Comparison of ENCODE assay signal across 19 mouse cellular contexts in the genomic region with DNA sequence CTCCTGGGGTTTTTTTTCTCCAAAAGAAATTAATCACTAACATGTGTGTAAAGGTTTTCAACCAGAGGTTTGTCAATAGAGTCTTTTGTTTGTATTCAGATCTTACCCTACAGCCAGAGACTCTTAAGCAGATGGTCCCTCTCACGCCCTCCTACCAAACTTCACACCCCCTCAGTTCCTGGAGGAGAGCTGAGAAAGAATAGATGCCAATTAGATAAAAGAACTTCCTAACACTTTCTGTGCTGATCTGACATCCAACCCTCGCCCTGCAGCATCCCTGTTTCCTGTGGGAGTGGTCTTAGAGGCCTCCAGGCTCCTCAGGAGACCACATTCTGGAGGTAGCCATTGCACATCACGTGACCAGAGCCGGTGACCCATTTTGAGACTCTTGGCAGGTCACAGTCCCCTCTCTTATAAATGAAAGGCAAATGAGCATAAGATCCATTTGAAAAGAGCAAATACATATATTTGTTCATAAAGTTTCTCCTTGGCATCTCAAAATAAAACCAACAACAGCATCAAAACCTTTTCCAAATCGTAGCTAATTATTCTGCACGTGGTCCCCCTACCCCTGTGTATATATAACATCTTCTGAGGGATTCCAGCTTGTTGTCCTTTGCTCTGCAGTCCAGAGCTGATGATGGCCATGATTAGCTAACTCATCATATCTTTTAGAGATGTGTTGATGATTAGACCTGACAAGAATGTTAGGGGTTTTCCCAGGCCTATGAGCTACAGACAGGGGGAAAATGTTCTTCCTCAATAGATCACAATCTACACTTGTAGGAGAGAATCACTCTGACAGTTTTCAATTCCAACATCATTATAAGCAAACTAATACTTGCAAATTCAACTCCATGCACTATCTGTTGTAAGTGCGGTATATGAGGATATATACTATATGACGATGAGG. TPM values are rescaled to one million over a fixed set of nuclear protein-coding genes. Genes with fewer than 3 reads are reported as not detected.
DNase-seq lines count a peak whose midpoint lies in the region; ATAC-seq and TF ChIP-seq lines count a peak whose summit lies in the region.
"Had no signal": no experiment of that assay in that cellular context is flagged by ENCODE, and none has a peak within 500 bp of the region (broad histone marks: within the 10 kb centered on the region; RNA-seq: fewer than 3 reads in every experiment).

No protein-coding gene starts in this region.

- H3K27ac ChIP-seq in kidney, embryonic 15.5 days, result peak overlapping the region; percentile 72
- H3K27ac ChIP-seq in hindbrain, embryonic 11.5 days (ENCODE audit: low read depth, low read length), result no peak overlapping the region
- H3K27ac ChIP-seq: hindbrain, embryonic 15.5 days; layer of hippocampus, adult 2 months had no signal

- H3K4me1 ChIP-seq in kidney, embryonic 15.5 days, result peaks cover 43% of the 10 kb centered on the region
- H3K4me1 ChIP-seq in hindbrain, embryonic 11.5 days (replicated peaks; ENCODE audit: control insufficient read depth, insufficient read depth, low read length), result no peaks in the 10 kb centered on the region

- WGBS in kidney, embryonic 15.5 days, result 64% methylated on average over 8 of the region's 8 CpGs
- 71% methylated on average over 8 of the region's 8 CpGs for WGBS in hindbrain, embryonic 11.5 days

- H3K4me2 ChIP-seq in kidney, embryonic 15.5 days, result no peak overlapping the region
- no peak overlapping the region for H3K4me2 ChIP-seq in hindbrain, embryonic 11.5 days (replicated peaks; ENCODE audit: low read depth, low read length)
- H3K4me2 ChIP-seq: hindbrain, embryonic 15.5 days had no signal

- no peaks in the 10 kb centered on the region for H3K27me3 ChIP-seq in kidney, embryonic 15.5 days
- H3K27me3 ChIP-seq in Patski, result no peaks in the 10 kb centered on the region
- no peaks in the 10 kb centered on the region for H3K27me3 ChIP-seq in hindbrain, embryonic 11.5 days (ENCODE audit: control insufficient read depth, insufficient read depth, low read length)
- H3K27me3 ChIP-seq: hindbrain, embryonic 15.5 days had no signal

- no peak overlapping the region for H3K4me3 ChIP-seq in kidney, embryonic 15.5 days (replicated peaks)
- no peak overlapping the region for H3K4me3 ChIP-seq in hindbrain, embryonic 11.5 days (ENCODE audit: low read depth, low read length)
- H3K4me3 ChIP-seq: gastrocnemius, adult 2 months; hindbrain, embryonic 15.5 days; layer of hippocampus, adult 2 months had no signal

- TF ChIP-seq CTCF in Patski (IDR thresholded peaks at IDR 0.05), result no peak

- in situ Hi-C loops in Patski (cut with MboI; ENCODE audit: low pct_unique_long_range_greater_than_20kb), result no loop called here

- ATAC-seq in kidney, embryonic 15.5 days (replicated peaks; ENCODE audit: low FRiP score), result no peak
- ATAC-seq in Patski, result peak; percentile 31
- ATAC-seq in hindbrain, embryonic 11.5 days (ENCODE audit: low FRiP score), result no peak
- ATAC-seq: midbrain, embryonic 16.5 days had no signal

- H3K36me3 ChIP-seq in kidney, embryonic 15.5 days, result no peaks in the 10 kb centered on the region
- H3K36me3 ChIP-seq in hindbrain, embryonic 11.5 days (ENCODE audit: control insufficient read depth, insufficient read depth, low read length), result no peaks in the 10 kb centered on the region
- H3K36me3 ChIP-seq: hindbrain, embryonic 15.5 days had no signal

- POLR2A ChIA-PET in Patski (lab: Charles Lee), result no interaction called here

- H3K9ac ChIP-seq in kidney, embryonic 15.5 days, result no peak overlapping the region
- no peak overlapping the region for H3K9ac ChIP-seq in hindbrain, embryonic 11.5 days (ENCODE audit: low read depth, low read length)
- H3K9ac ChIP-seq: hindbrain, embryonic 15.5 days had no signal

- CTCF ChIA-PET in Patski (lab: Charles Lee), result interaction anchor here (0.7 to 1.7 kb wide), 4 partner anchors 8 to 77 kb away, joined by 3 to 5 read pairs (median 3); no protein-coding TSS in a partner anchor

- H3K9me3 ChIP-seq in kidney, embryonic 15.5 days (replicated peaks), result no peaks in the 10 kb centered on the region
- H3K9me3 ChIP-seq in hindbrain, embryonic 11.5 days (ENCODE audit: control insufficient read depth, low read length), result no peaks in the 10 kb centered on the region
- H3K9me3 ChIP-seq: hindbrain, embryonic 15.5 days had no signal

- intact Hi-C loops in left cerebral cortex, postnatal 36 days (cut with DNase I), result no loop called here

- DNase-seq in kidney, adult 11 months, result no peak
- DNase-seq in 3T3-L1 (ENCODE audit: low read depth, low spot score), result peak; percentile 67
- no peak for DNase-seq in Patski (ENCODE audit: low read depth, low spot score)
- DNase-seq in hindlimb bud, embryonic 11.5 days (ENCODE audit: extremely low spot score, low read depth, low spot score), result peak; percentile 20
- DNase-seq in ovary, postnatal 10 days (ENCODE audit: low spot score), result no peak
- no peak for DNase-seq in left cerebral cortex, postnatal 36 days (ENCODE audit: low spot score in 2 of 2)
- DNase-seq in hindbrain, embryonic 11.5 days (ENCODE audit: low spot score), result no peak
- DNase-seq: cerebellum, adult 9-10 months; gastrocnemius, adult 2 months; lung, postnatal 10 days; thymus, adult 2 months had no signal

RNA-seq across cellular contexts. Expression of a gene that starts 54.4 kb away (rescaled TPM):
- not detected in 2 replicates for polyA plus RNA-seq in kidney, embryonic 15.5 days (2015; fragmentation: Nextera tagmentation; extraction: Ambion mirVana)
- polyA plus RNA-seq in Patski (2021), result not detected
- not detected for total RNA-seq in left cerebral cortex, postnatal 36 days (2021)
- not detected in 2 replicates for polyA plus RNA-seq in hindbrain, embryonic 11.5 days (2014; fragmentation: Nextera tagmentation; extraction: Ambion mirVana)
- total RNA-seq: adrenal gland, postnatal 4 days; gastrocnemius, adult 2 months; layer of hippocampus, adult 2 months; left cerebral cortex, postnatal 14 days; neutrophil, adult 5-6 weeks had no signal
- polyA plus RNA-seq: heart, embryonic 14.5 days; hindbrain, embryonic 15.5 days; midbrain, embryonic 16.5 days; thymus, adult 2 months had no signal

Comparison
In these comparisons a context has a peak if more than half of its experiments do, and no peak if none do; other contexts are left out.
1. DNase-seq: peak in 3T3-L1 (single experiment) and hindlimb bud, embryonic 11.5 days (single experiment); none in kidney, adult 11 months (single experiment), Patski (single experiment), ovary, postnatal 10 days (single experiment), left cerebral cortex, postnatal 36 days (0 of 2) and hindbrain, embryonic 11.5 days (single experiment).